Mouse (Mus musculus): ENCODE data around the gene Hif3a.
A peak's percentile ranks its signal among the peaks of the same experiment; 100 is the strongest.

Gene Hif3a

GRCm38 (mm10) chr7:17056601-17057523, 5.4 kb downstream of the Hif3a start:
- DNase-seq (ENCODE audit: low read depth, low spot score), result peak; percentile 43

- DNase-seq (ENCODE audit: low read depth, low spot score), result peak; percentile 97
Observed at GRCm38 (mm10) chr7:17056081-17056581, 6.1 kb downstream of the Hif3a start.

GRCm38 (mm10) chr7:17055287-17055946, 6.8 kb downstream of the Hif3a start:
- DNase-seq (ENCODE audit: low read depth, low spot score), result no peak

GRCm38 (mm10) chr7:17054325-17054989, 7.8 kb downstream of the Hif3a start:
- no peak for DNase-seq (ENCODE audit: low read depth, low spot score)

GRCm38 (mm10) chr7:17050933-17051594, 11.2 kb downstream of the Hif3a start:
- DNase-seq (ENCODE audit: low read depth, low spot score), result peak; percentile 86

GRCm38 (mm10) chr7:17050491-17050890, 11.7 kb downstream of the Hif3a start:
- DNase-seq (ENCODE audit: low read depth, low spot score), result no peak

GRCm38 (mm10) chr7:17048431-17049190, 13.6 kb downstream of the Hif3a start:
- DNase-seq (ENCODE audit: low read depth, low spot score), result no peak

- DNase-seq (ENCODE audit: low read depth, low spot score), result no peak
Observed at GRCm38 (mm10) chr7:17047041-17047682, 15.1 kb downstream of the Hif3a start.

- DNase-seq (ENCODE audit: low read depth, low spot score), result no peak
Observed at GRCm38 (mm10) chr7:17045743-17046142, 16.5 kb downstream of the Hif3a start.

- no peak for DNase-seq (ENCODE audit: low read depth, low spot score)
Observed at GRCm38 (mm10) chr7:17039373-17039772, 22.9 kb downstream of the Hif3a start.

GRCm38 (mm10) chr7:17038018-17038695, 24.1 kb downstream of the Hif3a start:
- DNase-seq (ENCODE audit: low read depth, low spot score), result no peak

- DNase-seq (ENCODE audit: low read depth, low spot score), result no peak
Observed at GRCm38 (mm10) chr7:17030239-17030638, 32.0 kb downstream of the Hif3a start.

- no peak for DNase-seq (ENCODE audit: low read depth, low spot score)
Observed at GRCm38 (mm10) chr7:17028923-17029322, 33.3 kb downstream of the Hif3a start.

GRCm38 (mm10) chr7:17027588-17028343, 34.5 kb downstream of the Hif3a start, which contains the start of gene Ppp5c:
Gene Ppp5c (minus strand): TSS chr7:17027924.
- DNase-seq (ENCODE audit: low read depth, low spot score), result peak; percentile 93

- DNase-seq (ENCODE audit: low read depth, low spot score), result peak; percentile 89
Observed at GRCm38 (mm10) chr7:17026710-17027587, 35.3 kb downstream of the Hif3a start.

GRCm38 (mm10) chr7:17025896-17026622, 36.2 kb downstream of the Hif3a start:
- no peak for DNase-seq (ENCODE audit: low read depth, low spot score)

GRCm38 (mm10) chr7:17025505-17025894, 36.7 kb downstream of the Hif3a start:
- no peak for DNase-seq (ENCODE audit: low read depth, low spot score)

Measured in ES-CJ7 (cell line).